In the genomic region with DNA sequence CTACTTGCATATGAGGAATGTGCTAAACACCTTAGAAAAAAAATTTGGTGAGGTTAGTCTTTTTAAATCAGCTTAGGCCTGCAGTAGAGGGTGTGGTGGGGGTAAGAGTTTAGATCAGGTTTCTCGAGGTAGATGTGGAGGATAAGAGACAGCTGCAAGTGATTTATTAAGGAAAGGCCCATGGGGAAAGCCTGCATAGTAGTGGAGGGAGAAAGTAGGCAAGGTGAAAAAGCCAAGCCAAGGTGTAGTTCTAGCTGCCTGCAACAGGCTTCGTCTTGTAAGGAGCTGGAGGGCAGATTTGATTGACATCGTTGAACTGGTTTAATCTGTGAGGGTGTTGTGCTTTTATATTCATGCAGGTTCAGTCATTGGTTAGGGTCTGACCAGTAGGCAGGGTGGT, we compare ENCODE assay signal across 21 mouse cellular contexts.
DNase-seq lines count a peak whose midpoint lies in the region; ATAC-seq and TF ChIP-seq lines count a peak whose summit lies in the region.
"Had no signal": no experiment of that assay in that cellular context is flagged by ENCODE, and none has a peak within 500 bp of the region (broad histone marks: within the 10 kb centered on the region; RNA-seq: fewer than 3 reads in every experiment).

No protein-coding gene starts in this region.

- no peak overlapping the region for H3K9ac ChIP-seq in forebrain, embryonic 11.5 days (ENCODE audit: low read length)
- no peak overlapping the region for H3K9ac ChIP-seq in forebrain, postnatal 0 days
- H3K9ac ChIP-seq in limb, embryonic 14.5 days (ENCODE audit: low read depth, low read length, severe bottlenecking), result no peak overlapping the region
- no peak overlapping the region for H3K9ac ChIP-seq in forebrain, embryonic 12.5 days
- H3K9ac ChIP-seq: embryonic facial prominence, embryonic 15.5 days; forebrain, embryonic 13.5 days; heart, embryonic 12.5 days; hindbrain, embryonic 15.5 days had no signal

- no peak for TF ChIP-seq POLR2A in limb, embryonic 14.5 days (IDR thresholded peaks at IDR 0.05; ENCODE audit: borderline replicate concordance, extremely low read depth, insufficient read depth, insufficient read length)

- no peak for DNase-seq in forebrain, embryonic 11.5 days (ENCODE audit: low spot score)
- DNase-seq in forebrain, postnatal 0 days, result no peak
- DNase-seq in limb, embryonic 14.5 days (ENCODE audit: low spot score), result peak; percentile 34
- DNase-seq in limb, embryonic 10.5 days (ENCODE audit: low spot score), result no peak
- peak; percentile 46 for DNase-seq in gonadal fat pad, adult 2 months (ENCODE audit: low read depth)
- no peak for DNase-seq in lung, postnatal 4 days
- DNase-seq: adrenal gland, postnatal 14 days; cerebellum, adult 11-12 months; cerebellum, adult 9-10 months; cerebellum, postnatal 25 days; gastrocnemius, postnatal 36 days; heart, adult 2 months had no signal

- WGBS in forebrain, embryonic 11.5 days, result 79% methylated on average over 3 of the region's 3 CpGs
- WGBS in forebrain, postnatal 0 days, result 87% methylated on average over 3 of the region's 3 CpGs
- WGBS in limb, embryonic 14.5 days, result 41% methylated on average over 3 of the region's 3 CpGs
- WGBS in limb, embryonic 10.5 days, result 65% methylated on average over 3 of the region's 3 CpGs
- WGBS in forebrain, embryonic 12.5 days, result 85% methylated on average over 3 of the region's 3 CpGs

- H3K27me3 ChIP-seq in forebrain, embryonic 11.5 days (ENCODE audit: control insufficient read depth, insufficient read depth, low read length), result no peaks in the 10 kb centered on the region
- H3K27me3 ChIP-seq in forebrain, postnatal 0 days (ENCODE audit: insufficient read depth, low read length), result no peaks in the 10 kb centered on the region
- no peaks in the 10 kb centered on the region for H3K27me3 ChIP-seq in limb, embryonic 14.5 days (ENCODE audit: control insufficient read depth, insufficient read depth, low read length)
- no peaks in the 10 kb centered on the region for H3K27me3 ChIP-seq in limb, embryonic 10.5 days (ENCODE audit: low read depth, poor library complexity, severe bottlenecking)
- no peaks in the 10 kb centered on the region for H3K27me3 ChIP-seq in forebrain, embryonic 12.5 days
- H3K27me3 ChIP-seq: CH12.LX; embryonic facial prominence, embryonic 15.5 days; forebrain, embryonic 13.5 days; heart, embryonic 12.5 days; hindbrain, embryonic 15.5 days; Patski had no signal

- H3K4me1 ChIP-seq in forebrain, embryonic 11.5 days (replicated peaks; ENCODE audit: control insufficient read depth, insufficient read depth, low read length), result no peaks in the 10 kb centered on the region
- H3K4me1 ChIP-seq in forebrain, postnatal 0 days (ENCODE audit: insufficient read depth), result no peaks in the 10 kb centered on the region
- no peaks in the 10 kb centered on the region for H3K4me1 ChIP-seq in limb, embryonic 14.5 days (ENCODE audit: control insufficient read depth, insufficient read depth, low read length)
- no peaks in the 10 kb centered on the region for H3K4me1 ChIP-seq in limb, embryonic 10.5 days
- no peaks in the 10 kb centered on the region for H3K4me1 ChIP-seq in forebrain, embryonic 12.5 days
- H3K4me1 ChIP-seq: embryonic facial prominence, embryonic 15.5 days; heart, embryonic 12.5 days; hindbrain, embryonic 15.5 days had no signal

- H3K9me3 ChIP-seq in forebrain, embryonic 11.5 days (ENCODE audit: control insufficient read depth, low read length), result no peaks in the 10 kb centered on the region
- no peaks in the 10 kb centered on the region for H3K9me3 ChIP-seq in forebrain, postnatal 0 days (ENCODE audit: low read length)
- H3K9me3 ChIP-seq in limb, embryonic 14.5 days (ENCODE audit: control insufficient read depth, low read length), result no peaks in the 10 kb centered on the region
- H3K9me3 ChIP-seq in limb, embryonic 10.5 days (replicated peaks), result no peaks in the 10 kb centered on the region
- H3K9me3 ChIP-seq in forebrain, embryonic 12.5 days, result no peaks in the 10 kb centered on the region
- H3K9me3 ChIP-seq: embryonic facial prominence, embryonic 15.5 days; forebrain, embryonic 13.5 days; heart, embryonic 12.5 days; hindbrain, embryonic 15.5 days had no signal

- 0 out of 2 replicates have a peak overlapping the region, but pooled peaks have one; percentile 6 for H3K27ac ChIP-seq in forebrain, embryonic 11.5 days (ENCODE audit: low read depth, low read length)
- no peak overlapping the region for H3K27ac ChIP-seq in forebrain, postnatal 0 days (ENCODE audit: low read depth, low read length)
- no peak overlapping the region for H3K27ac ChIP-seq in limb, embryonic 14.5 days (replicated peaks; ENCODE audit: low read depth, low read length)
- H3K27ac ChIP-seq in limb, embryonic 10.5 days, result no peak overlapping the region
- no peak overlapping the region for H3K27ac ChIP-seq in forebrain, embryonic 12.5 days
- H3K27ac ChIP-seq: embryonic facial prominence, embryonic 15.5 days; forebrain, embryonic 13.5 days; heart, adult 2 months; hindbrain, embryonic 15.5 days had no signal

- no peak overlapping the region for H3K4me2 ChIP-seq in forebrain, embryonic 11.5 days (ENCODE audit: low read depth, low read length, severe bottlenecking)
- no peak overlapping the region for H3K4me2 ChIP-seq in forebrain, postnatal 0 days (ENCODE audit: low read depth)
- no peak overlapping the region for H3K4me2 ChIP-seq in limb, embryonic 14.5 days (replicated peaks; ENCODE audit: low read depth, low read length, severe bottlenecking)
- H3K4me2 ChIP-seq in forebrain, embryonic 12.5 days, result no peak overlapping the region
- H3K4me2 ChIP-seq: embryonic facial prominence, embryonic 15.5 days; forebrain, embryonic 13.5 days; heart, embryonic 12.5 days; hindbrain, embryonic 15.5 days had no signal

- H3K4me3 ChIP-seq in forebrain, embryonic 11.5 days (ENCODE audit: low read depth, low read length), result no peak overlapping the region
- no peak overlapping the region for H3K4me3 ChIP-seq in forebrain, postnatal 0 days (ENCODE audit: low read depth, low read length)
- H3K4me3 ChIP-seq in limb, embryonic 14.5 days (replicated peaks; ENCODE audit: low read length), result no peak overlapping the region
- no peak overlapping the region for H3K4me3 ChIP-seq in limb, embryonic 10.5 days
- H3K4me3 ChIP-seq in forebrain, embryonic 12.5 days (replicated peaks), result no peak overlapping the region
- H3K4me3 ChIP-seq: embryonic facial prominence, embryonic 15.5 days; erythroblast, embryonic 14.5 days; forebrain, embryonic 13.5 days; heart, adult 2 months; heart, embryonic 12.5 days; hindbrain, embryonic 15.5 days had no signal

- H3K36me3 ChIP-seq in forebrain, embryonic 11.5 days (ENCODE audit: control insufficient read depth, insufficient read depth, low read length), result no peaks in the 10 kb centered on the region
- H3K36me3 ChIP-seq in forebrain, postnatal 0 days (ENCODE audit: insufficient read depth), result no peaks in the 10 kb centered on the region
- no peaks in the 10 kb centered on the region for H3K36me3 ChIP-seq in limb, embryonic 14.5 days (ENCODE audit: control insufficient read depth, insufficient read depth, low read length)
- no peaks in the 10 kb centered on the region for H3K36me3 ChIP-seq in limb, embryonic 10.5 days
- H3K36me3 ChIP-seq in forebrain, embryonic 12.5 days (replicated peaks), result no peaks in the 10 kb centered on the region
- H3K36me3 ChIP-seq: embryonic facial prominence, embryonic 15.5 days; heart, embryonic 12.5 days; hindbrain, embryonic 15.5 days had no signal

- no peak for TF ChIP-seq CTCF in forebrain, postnatal 0 days (IDR thresholded peaks at IDR 0.05; ENCODE audit: low read depth)

- ATAC-seq in forebrain, embryonic 11.5 days (replicated peaks; ENCODE audit: low FRiP score), result no peak
- ATAC-seq in forebrain, postnatal 0 days, result no peak
- ATAC-seq in limb, embryonic 14.5 days (ENCODE audit: low FRiP score, low read depth), result no peak
- no peak for ATAC-seq in forebrain, embryonic 12.5 days (ENCODE audit: low FRiP score)
- ATAC-seq: activated CD4-positive, CD25-positive, alpha-beta regulatory T cell, adult 4 months; forebrain, embryonic 13.5 days; Patski had no signal

Comparison
In these comparisons a context has a peak if more than half of its experiments do, and no peak if none do; other contexts are left out.
1. DNase-seq: peak in limb, embryonic 14.5 days (single experiment) and gonadal fat pad, adult 2 months (single experiment); none in forebrain, embryonic 11.5 days (single experiment), forebrain, postnatal 0 days (single experiment), limb, embryonic 10.5 days (single experiment) and lung, postnatal 4 days (0 of 2).